Mouse (Mus musculus) brain, embryonic 18.5 days (tissue): ENCODE results near the gene Elp4.

Experiments
- DNase-seq: peaks from one replicate; pipeline ENCODE4 v3.0.0-alpha.2; 2012; ENCODE audit warnings: low read depth, low spot score

Gene Elp4

DNA sequence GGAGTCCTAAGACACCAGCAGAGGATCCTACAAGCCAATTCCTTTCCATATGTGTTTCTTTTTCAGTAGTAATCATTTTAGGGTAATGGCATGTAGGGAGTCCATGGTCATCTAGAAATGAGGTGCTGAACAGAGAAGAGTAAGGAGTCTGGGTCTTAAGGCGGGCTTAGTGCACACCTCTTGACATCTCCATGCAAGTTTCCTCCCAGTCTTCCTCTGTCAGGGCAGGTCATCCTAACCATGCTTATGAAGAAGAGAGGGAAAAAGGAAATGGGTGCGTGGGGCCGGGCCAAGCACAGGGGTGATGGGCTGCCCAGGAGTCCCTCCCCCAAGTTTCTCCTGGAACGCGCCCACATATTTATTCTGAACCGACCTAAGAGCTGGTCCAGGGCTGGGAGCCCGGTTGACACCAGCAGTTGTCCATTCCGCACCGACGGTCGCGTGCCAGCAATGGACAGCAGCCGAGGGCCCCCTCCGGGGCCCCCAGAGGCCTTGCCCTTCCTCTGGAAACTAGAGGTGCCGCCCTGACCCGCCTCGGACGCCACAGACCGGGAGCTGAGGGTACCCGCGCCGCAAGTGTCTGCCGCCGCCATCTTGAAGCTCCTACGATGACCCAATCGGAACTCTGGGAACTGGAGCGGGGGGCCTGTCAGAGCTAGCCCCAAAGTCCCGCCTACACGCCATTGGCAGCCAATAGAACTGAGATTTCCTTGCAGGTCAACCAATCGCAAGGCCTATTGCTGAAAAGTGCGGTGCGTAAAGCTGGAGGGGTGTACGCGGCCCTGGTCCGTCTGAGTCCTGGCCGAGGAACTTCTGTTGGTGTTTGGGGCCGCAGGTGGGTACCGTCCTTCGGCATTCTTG lies at the start of gene Elp4, which contains the start of gene Immp1l:
Gene Elp4 (minus strand): TSS at position 669 of the 861 bp plus-strand sequence.
Gene Immp1l (plus strand): TSS at position 743 of the 861 bp plus-strand sequence.
- peak; percentile 95 for DNase-seq

DNA sequence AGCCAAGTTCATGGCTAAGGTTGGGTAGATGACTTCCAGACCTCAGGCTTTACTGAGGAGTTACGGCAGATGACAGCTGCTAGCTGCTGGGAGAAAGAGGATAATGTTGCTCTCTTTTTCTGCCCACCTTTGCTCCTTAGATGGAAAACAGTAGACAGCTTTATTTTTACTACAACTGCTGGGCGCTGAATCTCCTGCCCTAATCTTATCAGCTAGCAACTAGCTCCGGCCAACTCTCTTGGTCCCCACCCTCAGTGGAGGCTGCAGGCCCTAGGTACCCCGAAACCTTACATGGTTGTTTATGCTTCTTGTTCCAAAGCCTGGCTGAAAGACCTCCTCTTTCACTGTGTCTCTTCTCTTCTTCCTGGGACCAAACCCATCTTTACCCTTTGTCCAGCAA lies 49.5 kb upstream of the Elp4 start:
- no peak for DNase-seq

DNA sequence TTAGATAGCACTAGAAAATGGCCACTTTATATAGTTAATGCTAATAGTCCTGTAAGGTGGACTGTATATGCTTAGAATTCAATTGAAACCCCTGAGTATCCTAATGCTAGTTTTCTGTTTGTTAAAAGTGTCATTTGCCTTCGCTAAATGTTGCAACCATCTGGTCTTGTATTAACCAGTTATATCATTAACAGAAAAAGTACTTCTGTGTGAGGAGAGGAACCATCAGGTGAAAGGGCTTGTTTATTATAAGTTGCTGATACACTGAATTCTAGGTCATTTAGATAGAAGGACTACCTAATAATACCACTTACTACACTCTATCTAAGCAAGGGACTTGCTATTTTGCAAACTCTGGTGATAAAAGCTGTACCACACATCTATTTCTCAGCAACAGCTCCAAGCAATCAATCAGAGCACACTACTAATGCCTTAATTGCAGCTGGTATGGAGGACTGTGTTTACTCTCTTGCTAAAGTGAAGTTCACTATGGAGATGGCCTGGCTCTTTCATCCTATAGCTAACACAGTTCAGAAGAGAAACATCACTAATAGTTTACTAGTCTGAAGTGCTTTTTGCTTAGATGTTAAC lies 47.1 kb upstream of the Elp4 start:
- DNase-seq: no peak

DNA sequence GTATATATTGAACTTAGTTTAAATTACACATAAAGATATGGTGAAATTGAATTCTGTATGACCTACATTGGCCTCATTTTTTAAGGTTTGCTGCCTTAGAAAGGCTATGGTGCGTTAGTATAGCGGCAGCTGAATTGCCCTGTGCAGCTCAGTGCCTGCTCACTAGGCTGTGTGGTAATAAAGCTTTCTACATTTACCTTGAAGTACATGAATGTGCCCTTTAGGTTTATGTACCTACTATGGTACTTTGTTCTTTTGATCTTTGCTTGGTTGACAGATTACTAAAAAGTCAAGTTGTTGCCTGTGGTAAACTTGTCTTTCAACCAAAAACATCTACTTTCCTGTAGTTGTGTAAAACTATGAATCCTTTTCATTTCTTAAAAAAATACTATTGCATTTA lies 45.8 kb upstream of the Elp4 start:
- no peak for DNase-seq

DNA sequence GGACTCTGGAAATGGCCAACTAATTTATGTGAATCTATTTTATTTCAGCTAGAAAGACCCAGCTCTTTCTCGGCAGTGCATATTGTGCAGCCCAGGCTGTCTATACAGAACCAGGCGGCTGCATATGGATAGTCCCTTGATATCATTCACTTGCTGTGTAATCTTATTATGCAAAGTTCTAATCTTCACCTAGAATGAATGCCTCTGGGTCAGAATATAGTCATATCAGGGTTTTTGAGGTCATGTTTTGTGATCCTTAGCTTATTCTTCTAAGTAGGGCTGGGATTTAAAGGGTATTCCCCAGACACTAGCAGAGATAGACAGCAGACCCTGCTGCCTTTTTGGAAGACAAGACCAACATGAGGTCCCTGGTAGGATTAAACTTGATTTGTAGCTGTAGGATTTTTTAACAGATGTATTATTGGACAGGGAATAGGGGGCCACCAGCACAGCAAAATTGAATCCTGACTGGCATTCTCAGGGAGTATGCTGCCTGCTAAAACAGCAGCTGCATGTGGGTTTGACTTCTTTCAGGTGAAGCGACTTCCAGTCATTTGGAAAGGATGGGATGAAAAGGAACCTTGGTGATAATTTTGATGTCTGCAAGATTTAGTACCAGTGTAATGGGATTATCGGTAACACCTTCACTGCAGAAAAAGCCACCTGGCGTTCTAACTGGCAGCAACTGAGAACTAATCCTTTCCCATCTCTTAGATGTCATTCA lies 13.4 kb upstream of the Elp4 start:
- DNase-seq: no peak

DNA sequence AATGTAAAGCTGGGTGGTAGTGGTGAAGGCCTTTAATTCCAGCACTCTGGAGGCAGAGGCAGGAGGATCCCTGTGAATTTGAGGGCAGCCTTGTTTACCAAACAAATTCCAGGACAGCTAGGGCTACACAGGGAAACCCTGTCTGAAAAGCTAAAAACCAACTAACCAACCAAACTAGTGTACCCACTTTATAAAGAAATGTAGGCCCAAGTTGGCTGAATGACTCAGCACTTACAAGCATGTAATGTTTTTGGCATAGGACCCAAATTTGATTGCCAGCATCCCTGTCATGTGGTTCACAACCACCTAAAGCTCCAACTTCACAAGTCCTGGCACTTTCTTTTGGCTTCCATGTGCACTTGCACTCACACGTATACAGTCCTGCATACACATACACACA lies 12.3 kb upstream of the Elp4 start:
- no peak for DNase-seq

DNA sequence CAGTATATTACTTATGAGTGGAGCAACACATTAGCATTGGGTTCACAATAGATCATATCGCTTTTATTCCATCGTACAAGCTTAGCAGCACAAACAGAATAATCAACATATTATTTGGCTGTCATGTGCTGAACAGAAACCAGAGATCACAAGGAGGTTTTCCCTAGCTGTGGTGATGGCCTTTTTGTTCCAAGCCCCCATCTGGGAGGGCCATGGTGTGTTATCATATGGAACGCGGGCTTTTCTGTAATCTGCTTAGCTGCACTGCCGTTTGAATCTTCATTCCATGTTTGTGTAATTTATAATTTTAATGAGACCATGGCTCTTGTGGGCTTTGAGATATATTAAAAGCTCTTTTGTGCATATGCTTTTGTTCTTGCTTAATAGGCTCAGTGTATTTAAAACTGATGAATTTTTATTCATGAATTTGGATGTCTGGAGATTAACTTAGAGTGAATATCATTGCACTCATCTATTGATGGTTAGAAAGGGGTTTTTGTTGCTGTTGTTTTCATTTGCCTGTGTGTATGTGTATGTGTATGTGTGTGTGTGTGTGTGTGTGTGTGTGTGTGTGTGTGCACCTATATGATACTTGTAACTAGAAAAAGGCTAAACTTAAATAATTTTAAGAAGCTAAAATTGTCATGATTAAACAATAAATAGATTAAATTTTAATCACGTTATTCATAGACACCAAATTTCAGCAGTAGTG lies 9.4 kb upstream of the Elp4 start:
- DNase-seq: no peak

DNA sequence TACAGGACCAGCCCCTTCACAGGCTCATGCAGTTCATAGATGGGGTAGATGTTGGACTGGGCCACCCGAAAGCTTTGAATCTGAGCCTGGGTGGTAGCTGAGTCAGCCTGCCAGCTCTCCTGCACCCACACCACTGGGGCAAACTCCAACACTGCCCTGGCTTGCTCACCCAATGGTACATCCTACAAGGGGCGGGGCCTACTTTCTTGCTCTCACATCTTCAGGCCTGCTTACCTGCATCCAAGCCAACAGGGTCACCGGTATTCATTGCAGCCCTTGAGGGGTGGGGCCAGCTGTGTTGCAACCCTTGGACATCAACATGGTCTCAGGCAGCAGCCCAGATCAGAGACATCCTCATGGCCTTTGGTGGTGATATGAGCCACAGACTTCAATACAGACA lies 6.2 kb upstream of the Elp4 start:
- no peak for DNase-seq

DNA sequence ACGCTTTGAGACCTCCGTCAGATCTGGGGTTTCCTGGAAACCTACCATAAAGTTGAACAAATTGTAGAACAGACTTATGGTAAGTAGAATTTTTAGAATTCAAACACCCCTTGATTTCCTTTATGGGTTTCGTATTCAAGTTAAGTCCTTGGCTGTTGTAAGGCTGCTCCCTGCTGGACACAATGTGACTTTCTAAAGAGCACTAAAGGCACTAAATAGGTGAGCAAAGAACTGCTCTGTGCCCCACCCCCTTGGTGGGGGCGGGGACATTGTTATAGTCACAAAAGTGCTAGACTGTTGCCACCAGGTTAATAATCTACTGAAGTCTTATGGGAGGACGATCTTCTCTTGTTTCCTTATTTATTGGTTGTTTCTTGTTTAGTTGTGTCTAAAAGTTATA lies 4.0 kb upstream of the Elp4 start:
- no peak for DNase-seq

DNA sequence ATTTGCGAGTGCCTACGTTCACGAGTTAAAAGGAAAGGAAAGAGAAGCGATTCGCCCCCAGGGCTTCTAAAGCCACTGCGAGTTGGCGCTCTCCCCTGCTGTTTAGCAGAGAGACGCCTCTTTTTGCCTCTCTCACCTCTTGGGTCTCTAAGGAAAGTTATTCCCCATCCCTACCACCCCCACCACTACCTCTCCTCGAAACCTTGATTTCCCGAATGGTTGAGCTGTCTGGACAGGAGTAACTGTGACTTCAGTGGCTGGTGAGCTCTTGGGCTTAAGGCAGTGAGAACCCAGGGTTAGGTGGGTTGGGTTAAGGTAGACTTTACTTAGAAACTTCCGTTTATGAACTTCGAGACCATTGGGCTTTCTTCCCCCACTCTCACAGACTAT lies 388 bp upstream of the Elp4 start:
- no peak for DNase-seq

DNA sequence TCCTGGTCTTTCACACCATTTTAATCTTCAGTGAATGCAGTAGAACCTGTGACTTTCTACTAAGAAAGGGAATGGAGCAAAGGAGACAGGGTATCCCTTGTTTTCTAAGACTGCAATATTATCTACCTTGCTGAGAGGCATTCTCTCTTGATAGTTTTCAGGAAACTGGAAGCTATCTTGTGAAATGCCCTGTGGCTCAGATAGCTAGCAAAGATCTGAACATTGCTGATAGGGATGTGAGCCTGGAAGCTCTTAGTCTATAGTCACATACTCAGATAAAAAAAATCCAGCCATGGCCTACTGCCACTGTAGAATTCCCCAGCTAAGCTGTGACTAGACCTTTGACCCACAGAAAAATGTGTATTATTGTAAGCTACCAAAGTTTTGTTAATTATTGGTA lies 13.5 kb downstream of the Elp4 start:
- DNase-seq: no peak

DNA sequence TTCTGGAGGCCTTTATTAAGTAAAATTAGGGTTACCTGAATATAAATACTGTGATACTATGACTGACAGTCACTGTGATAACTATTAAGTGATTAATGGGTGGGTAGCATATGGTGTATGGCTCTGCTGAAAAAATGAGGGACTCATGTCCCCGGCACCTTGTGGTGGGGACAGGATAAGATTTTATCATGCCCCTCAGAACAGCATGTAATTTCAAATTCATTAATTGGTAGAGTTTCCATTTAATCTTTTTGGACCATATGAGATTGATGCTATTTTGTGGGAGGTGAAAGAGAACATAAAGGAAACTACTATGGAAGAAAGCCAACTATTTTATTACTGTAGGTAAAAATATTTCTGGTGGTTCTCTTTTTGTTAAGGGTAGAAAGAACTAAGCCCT lies 31.0 kb downstream of the Elp4 start:
- DNase-seq: no peak

DNA sequence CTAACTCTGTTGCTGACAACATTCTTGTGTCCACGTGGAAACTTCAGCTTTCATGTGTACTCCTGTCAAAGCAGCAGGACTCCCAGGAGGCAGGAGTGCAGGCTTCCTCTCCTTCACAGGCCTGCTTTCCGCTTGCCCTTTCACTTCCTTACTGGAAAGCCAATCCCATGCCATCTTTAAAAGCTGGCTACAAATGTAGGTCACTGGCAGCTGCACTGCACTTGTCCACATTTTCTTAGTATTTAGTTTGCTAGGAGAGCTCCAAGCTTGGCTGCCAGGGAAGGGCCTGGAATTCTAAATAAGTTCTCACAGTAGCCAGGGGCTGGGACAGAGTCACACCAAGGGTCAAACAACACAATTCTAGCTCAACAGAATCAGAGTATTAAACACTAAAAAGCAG lies 49.6 kb downstream of the Elp4 start:
- DNase-seq: peak; percentile 16

DNA sequence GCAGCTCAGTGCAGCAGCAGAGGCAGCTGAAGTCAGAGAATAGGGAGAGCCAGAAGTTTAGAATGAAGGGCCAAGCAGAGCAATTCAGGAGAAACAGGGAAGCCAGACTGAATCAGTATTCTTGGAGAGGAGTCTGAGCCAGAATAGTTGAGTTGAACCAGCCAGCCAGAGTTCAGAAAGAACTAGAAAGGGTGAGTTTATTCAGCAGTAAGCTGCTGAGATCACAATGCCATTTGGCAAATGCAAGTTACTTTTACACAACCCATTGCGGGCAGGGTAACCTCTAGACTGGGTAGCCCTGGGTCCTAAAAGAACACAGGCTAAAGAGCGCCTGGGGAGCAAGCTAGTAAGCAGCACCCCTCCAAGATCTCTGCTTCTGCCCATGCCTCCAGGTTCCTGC lies 51.4 kb downstream of the Elp4 start:
- DNase-seq: no peak

DNA sequence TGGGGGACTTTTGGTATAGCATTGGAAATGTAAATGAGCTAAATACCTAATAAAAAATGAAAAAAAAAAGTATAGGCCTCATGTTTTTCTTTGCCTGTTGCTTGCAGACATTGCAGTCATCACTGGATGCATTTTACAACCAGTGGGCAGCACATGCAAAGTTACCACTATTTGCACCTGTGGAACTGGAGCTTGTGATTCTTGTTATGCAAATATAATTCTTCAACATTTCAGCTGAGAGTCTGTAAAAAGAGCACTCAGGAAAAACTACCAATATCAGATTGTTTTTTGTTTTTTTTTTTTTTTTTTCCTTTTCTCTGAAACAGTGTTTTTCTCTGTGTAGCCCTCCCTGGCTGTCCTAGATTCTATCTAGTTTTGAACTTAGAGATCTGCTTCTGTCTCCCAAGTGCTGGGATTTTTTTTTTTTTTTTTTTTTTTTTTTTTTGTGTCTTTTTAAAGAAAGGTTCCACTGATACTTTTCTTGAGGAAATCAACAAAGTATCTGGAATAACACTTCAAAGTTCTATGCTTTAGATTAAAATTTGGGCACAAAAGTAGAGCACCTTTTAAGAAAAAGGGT lies 52.6 kb downstream of the Elp4 start:
- DNase-seq: no peak

DNA sequence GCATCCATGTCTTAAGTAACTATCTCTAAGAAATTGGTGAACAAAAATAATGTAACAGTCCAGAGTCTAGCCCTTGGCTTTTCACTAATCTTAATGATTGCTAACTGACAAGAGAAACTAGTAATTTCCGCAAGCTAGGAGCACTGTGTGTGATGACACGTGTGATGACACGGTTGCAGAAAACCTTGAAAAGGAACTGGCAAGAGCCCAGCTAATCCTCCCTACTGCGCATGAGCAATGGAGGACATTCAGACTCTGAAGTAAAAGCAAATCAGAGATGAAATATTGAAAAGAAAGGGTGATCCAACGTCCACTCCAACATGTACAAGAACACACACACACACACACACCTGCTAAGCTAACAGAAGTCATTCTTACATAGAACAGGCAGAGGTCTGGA lies 61.2 kb downstream of the Elp4 start:
- no peak for DNase-seq

DNA sequence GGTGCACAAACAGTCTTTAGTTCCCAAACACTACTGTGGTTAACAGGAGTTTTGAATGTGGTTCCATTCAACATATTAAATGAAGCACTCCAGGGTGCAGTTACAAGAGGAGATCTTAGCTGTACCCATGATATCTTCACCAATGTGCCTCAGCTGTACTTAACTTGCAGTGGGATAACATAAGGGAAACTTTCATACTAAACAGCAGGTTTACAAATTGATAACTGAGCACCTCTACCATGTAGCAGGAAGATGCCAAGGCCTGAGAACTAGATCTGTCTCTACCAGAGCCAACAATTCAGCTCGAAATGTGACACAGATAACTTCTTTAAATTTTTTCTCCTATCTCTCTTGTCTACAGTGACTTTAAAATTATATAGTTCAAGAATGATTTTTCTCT lies 86.4 kb downstream of the Elp4 start:
- DNase-seq: no peak

DNA sequence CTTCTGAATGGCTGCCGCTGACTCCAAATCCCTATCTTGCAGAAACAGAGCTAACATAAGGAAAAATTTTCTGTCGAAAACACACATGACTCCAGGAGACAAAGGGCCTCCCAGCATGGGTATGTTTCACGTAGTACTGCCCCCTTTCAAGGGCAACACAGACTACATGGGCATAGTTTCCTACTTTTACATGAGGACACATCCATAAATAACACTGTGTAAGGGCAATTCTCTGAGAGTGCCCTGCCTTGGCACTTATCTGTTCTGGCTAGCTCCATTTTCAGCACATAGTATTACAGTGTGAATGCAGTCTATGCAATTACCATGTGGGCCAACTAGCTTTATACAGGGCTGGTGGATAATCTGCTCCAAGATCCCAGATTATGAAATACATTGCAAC lies 89.2 kb downstream of the Elp4 start:
- no peak for DNase-seq

DNA sequence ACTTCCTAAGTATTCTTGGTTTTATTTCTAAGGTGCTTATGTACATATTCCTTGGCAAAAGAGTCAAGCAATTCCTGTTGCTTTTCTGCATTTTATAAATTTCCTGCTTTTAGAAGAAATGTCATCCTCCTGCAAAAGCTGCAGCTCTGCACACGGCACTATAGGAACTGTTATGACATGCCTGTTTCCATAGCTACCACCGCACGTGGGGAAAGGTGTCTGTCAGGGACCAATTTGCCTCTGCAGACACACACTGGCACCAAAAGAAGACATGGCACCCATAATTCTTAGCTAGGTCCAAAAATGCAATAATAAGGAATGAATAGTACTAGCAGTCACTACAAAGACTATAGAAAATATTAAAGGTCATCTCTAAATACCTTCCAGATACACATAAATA lies 91.3 kb downstream of the Elp4 start:
- no peak for DNase-seq

DNA sequence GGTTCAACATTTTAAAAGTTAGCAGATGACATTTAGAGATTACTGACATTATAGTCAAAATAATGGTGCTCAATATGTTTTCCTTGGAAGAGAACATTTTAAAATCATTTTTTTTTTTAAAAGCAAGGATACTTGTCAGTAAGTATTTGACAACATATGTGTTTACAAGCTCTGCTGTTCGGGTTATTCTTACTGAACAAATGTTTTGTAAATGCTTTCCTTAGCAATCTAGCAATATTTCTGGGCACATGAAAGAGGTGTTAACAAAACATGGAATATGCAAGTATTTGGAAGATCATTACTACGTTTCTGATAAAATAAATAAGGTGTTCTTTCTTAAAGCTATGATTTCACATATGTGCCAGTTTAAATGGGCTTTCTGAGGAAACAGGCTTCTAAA lies 94.1 kb downstream of the Elp4 start:
- DNase-seq: no peak

DNA sequence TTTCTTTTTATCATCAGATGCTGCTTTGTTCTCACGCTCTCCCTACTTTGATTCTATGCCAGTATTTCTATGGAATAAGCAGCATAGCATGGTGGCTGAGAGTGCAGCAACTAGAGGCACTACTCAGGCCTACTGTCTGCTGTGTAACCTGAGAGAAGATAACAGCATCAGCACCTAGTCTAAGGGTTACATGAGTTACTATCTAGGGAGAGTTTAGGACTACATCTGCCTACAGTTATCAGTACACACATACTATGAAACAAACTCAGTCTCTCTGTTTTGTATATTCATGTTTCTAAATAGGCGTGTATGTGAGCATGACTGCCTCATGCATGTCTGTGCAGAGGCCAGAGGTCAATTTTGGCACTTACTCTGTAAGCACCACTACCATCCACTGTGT lies 97.8 kb downstream of the Elp4 start:
- no peak for DNase-seq

DNA sequence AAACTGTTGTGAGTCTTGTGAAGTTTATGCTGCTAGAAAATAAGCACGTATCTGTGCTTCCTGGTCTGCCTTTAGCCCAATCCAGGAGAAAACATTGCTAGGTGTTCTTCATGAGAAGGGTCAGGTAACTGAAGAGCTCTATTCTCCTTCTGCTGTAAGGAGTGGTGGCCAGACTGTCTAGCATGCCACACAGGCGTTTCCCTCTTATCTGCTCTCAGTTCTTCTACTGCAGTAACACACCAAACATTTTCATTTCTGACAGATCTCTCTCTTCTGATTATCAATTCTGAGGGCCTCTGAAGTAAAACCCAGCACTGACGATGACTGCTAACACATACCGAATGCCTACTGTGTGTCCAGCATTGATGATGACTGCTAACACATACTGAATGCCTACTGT lies 98.3 kb downstream of the Elp4 start:
- no peak for DNase-seq
